Mouse (Mus musculus) embryo, embryonic 11 days (tissue): ENCODE data around the gene Tsg101.
"Not testable (repeated sequence)": the region's sequence is repeated elsewhere in the genome, so short reads cannot be mapped to it uniquely, and the experiment has no call there.

Experiments used
- DNase-seq: peaks from one replicate; pipeline ENCODE4 v3.0.0-alpha.2; 2015

The Tsg101 gene

DNA sequence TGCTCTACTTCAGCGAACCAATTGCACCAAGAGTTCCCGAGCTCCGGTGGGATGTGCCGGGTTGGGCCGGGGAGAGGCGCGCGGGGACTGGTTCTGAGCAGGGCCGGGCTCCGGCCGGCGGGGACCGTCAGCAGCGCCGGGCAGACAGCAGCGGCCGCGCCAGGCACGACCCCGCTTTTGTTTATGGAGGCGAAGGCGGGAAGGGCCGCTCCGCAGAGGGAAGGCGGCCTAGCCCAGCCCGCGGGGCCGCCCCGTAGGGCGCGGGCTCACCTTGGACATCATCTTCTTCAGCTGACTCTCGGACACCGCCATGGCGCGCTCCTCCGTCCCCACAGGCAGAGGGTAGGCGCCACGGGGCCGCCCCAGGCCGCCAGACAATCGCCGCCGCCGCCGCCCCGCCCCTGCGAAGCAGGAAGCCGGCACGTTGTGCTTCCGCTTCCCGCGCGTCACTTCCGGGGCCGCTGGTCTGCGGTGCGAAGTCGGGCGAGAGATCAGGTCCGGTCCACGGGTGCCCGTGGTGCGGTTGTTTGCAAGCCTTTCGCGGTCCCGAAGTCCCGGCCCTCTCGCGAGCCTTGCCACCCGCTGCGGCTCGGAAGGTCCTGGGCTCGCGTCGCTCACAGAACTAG lies at the start of gene Tsg101:
Gene Tsg101 (minus strand): TSS at position 419 of the 626 bp plus-strand sequence.
- peak; percentile 95 for DNase-seq

DNA sequence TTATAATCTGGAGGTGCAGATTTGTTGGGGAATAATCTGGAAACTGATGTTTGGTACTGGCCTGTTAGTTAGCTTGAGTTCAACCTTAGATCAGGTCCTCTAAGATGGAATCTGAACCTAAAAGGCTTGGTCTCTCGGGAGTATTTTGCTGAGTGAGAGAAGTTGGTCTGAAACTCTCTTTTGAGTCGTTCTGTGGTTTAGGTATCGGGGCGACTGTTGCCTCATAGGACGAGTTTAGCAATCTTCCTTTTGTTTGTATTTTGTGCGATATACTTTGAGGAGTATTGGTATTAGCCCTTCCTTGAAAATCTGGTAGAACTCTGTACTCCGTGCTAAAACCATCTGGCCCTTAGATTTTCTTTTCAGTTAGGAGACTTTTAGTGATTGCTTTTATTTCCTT lies 44.3 kb upstream of the Tsg101 start:
- DNase-seq = no peak

DNA sequence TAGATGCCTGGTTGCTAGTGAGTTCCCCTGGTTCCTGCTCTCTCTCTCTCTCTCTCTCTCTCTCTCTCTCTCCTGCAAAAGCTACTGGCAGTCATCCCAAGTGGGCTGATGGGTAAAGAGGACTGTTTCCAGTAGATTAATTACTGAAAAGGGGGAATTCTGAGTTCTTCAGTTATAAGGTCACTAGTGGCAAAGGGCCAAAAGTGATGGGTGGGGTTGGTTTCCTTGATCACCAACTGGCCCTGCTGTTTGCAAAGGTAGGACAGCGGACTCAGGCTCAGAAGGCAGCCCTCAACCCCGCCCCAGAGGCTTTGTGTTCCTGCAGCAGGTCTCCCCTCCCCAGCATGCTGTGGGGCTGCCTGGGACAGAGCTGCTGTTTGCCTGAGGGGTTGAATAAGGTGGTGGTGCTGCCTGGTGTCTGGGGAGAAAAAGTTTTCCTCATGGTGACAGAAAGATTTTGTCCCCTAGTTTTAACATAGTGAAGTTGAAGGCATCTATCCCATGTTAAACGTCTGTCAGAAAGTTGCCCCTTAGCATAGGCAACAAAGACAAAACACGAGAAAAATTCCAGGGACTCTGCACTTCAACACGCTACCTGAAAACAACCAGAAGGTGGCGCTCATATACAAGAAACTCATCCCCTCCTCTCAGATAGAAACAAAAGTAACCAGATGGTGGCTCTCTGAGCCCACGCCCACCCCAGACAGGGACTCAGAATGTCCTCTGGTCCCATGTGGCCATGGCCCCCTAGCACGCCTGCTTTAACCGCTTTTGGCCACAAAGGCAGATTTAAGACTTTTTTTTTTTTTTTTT lies 43.2 kb upstream of the Tsg101 start:
- peak; percentile 91 for DNase-seq

DNA sequence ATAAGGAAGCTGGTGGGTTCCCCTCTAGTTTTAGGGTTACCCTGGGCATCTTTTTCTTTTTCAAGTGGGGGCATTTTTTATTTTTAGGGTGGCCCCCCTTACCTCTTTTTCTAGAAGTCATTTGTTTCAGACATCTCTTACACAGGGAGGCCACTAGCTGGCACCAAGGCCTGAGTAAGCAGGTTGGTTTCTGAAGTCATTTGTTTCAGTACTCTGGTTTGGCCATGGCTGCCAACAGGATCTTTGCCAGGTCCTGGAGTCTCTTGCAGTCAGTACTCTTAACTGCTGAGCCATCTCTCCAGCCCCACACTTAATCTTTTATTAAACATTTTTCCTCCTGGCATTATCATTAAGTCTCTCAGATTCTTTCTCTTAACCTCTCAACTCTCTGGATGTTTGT lies 42.4 kb upstream of the Tsg101 start:
- no peak for DNase-seq

DNA sequence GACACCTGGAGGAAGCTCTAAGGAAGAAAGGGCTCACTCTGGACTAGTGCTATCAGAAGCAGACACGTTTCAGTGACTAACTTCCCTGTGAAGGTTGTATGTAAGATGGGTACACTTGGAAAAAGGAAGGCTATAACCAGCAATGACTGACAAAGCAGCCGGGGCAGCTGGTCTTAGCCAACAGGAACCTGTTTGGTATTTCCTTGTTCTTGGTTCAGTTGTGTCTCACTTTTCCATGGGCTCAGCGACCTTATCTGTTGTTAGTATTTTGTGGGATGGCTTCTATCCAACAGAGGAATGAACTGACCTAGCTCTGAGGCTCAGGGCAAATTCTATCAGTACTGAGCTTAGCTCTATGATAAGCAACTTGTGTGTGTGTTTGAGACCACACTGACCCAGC lies 41.2 kb upstream of the Tsg101 start:
- DNase-seq = no peak

DNA sequence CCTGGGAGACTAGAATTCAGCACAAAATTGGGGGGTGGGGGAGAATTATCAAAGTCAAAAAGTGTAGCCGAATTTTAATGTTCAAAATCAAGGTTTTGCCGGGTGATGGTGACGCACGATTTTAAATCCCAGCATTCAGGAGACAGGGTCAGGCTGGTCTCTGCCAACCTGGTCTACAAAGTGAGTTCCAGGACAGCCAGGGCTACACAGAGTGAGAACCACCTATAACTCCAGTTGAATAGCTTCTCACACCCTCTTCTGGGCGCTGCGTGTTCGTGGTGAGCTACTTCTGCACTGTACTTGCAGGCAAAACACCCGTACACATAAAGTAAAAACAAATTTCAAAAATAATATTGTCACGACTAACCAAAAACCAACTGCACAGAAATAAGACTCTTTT lies 39.1 kb upstream of the Tsg101 start:
- DNase-seq = no peak

DNA sequence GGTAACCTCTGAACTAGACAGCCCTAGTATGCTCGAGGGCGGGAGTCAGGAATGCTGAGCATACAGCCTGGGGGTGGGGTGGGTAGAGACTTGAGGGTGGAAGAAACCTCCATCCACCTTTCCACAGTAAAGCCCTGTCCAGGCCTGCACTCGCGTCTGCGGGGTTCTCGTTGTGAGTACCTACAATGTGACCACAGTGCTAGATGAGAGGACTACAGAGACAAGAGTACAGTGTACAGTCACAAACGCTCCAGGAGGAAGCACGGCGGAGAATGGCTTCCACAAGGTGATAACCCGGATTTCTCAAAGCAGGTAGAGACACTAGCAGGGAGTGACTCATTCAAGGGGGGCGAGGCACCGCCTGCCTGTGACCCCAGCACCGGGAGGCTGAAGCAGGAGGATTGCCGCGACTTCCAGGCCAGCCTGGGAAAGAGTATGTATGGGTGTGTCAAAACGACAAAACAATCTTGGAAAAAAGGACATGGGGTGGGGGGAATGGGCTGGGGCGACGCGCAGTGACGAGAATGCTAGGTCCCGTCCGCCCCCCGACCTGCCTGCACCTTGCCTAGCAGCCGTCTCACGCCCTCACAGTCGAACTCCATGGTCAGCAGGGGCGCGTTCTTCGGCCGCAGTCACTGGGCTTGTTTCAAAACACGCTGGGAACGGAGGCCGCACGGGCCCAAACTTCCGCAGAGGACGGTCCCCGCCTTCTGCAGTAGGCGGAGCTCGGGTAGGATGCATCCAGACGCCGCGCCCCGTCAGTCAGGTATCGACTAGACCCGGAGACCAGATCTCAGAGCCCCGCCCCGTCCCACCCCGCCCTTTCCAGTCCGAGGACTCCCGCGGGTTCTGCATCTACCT lies 38.3 kb upstream of the Tsg101 start, which contains the start of gene Uevld:
Gene Uevld (minus strand): TSS at position 697 of the 861 bp plus-strand sequence.
- DNase-seq = peak; percentile 96

DNA sequence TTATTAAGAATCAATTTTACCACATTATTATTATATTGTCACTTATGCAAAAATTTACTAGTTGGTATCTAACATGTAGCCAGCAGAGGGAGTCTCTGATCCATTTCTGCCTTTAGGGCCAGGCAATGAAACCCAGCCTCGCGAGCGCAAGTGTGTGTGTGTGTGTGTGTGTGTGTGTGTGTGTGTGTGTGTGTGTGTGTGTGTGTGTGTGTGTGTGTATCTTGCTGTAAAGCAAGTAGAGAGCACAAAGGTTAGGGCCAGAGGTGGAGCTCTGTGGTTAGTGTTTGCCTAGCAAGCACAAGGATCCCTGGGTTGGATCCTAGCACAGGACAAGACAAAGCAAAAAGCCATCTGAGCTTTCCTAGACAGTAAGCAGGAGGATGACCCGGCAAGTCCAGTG lies 16.1 kb upstream of the Tsg101 start:
- peak; percentile 51 for DNase-seq

DNA sequence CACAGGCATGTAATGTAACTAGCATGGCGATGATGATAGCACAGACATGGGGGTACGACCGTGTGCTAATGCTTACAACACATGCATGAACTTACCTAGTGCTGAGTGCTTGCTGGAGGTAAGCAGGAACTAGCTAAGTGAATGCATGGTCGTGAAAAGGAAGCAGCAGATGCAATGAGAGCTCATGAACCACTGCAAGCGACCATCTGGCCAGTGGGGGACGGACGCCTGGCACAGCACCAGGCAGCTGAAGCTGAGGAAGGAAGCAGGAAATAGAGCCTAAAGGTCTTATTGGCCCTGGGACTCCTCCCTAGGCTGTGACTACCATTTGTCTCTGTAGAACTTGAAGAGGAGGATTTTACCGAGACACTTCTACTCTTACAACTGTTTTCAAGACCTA lies 15.0 kb upstream of the Tsg101 start:
- no peak for DNase-seq

DNA sequence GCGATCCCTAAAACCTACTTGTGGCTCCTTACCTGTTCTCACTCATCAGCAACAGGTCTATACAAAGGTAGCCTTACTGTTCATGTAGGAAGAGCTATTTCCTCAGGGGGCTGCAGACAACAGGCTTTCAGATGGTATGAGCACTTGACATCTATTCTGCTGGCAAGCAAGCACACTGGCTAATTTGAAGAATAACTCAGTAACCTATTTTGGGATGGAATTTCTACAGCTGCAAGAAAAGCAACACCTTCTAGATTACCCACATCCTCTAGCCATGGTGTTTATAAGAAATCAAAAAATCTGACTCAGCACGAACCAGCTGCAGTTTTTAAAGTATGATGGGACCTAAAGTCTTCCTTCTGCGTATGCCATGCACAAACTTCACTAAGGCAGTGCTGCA lies 11.6 kb upstream of the Tsg101 start:
- DNase-seq = no peak

DNA sequence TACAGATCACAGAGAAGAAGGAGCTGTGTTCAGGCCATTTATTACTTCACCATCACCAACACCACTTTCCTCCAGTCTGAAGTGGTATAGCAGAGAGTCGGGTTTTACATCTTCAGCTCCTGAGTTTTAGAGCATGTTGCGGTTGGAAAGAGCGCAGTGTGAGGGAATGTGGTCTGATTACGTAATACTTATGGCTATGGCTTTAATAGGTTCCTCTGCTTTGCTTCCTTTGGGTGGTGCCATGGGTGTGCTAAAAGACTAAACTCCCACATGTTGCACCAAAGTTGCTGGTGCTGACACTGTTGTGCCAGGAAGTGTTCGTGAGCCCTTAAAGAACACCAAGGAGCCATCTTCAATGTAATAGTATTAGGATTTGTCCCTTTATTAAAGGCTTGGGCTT lies 8.5 kb upstream of the Tsg101 start:
- no peak for DNase-seq

DNA sequence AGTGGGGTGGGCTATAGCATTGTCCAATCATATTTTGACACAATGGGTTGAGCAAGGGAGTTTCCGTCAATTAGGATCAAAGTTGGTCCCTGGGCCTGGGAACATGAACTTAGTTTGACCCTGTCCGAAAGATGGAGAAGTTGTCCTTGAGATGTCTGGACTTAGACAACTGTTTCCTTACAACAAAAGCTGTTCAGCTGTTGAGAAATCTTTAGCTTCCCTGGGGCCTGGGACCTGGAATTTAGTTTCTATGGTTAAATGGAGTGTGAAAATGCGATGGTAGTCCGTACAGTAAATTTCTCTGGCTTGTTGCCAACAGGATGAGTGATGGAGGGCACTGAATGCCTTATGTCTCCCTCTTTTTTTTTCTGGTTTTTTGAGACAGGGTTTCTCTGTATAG lies 2.3 kb upstream of the Tsg101 start:
- DNase-seq = no peak

DNA sequence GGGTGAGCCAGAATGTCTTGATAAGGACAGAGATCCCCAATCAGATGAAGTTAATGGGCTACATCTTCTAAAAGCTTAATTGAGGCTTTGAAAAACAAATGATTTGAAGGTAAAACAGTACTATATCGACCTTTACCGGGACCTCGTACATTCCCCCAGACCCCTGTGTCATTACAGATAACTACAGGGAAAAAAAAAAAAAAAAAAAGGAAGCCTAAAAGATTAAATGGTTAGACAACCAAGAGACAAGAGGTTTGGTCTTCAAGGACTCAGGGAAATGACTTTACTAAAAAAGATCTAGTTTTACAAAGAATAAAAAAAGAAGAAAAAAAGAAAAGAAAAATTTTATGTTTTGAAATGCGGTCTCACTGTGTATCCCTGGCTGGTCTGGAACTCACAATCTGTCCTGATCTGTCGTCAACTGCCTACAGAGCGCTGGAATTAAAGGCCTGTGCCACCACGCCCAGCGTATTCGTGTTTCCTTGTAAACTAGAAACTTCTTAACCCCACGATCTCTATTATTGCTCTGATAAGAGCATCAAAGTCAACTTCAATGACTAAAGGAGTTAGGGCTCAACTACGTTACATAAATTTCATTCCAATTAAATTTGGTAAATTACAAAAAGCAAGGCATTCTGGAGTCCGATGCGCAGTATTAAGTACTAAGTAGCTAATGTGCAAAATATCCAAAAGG lies 944 bp downstream of the Tsg101 start:
- peak; percentile 56 for DNase-seq

DNA sequence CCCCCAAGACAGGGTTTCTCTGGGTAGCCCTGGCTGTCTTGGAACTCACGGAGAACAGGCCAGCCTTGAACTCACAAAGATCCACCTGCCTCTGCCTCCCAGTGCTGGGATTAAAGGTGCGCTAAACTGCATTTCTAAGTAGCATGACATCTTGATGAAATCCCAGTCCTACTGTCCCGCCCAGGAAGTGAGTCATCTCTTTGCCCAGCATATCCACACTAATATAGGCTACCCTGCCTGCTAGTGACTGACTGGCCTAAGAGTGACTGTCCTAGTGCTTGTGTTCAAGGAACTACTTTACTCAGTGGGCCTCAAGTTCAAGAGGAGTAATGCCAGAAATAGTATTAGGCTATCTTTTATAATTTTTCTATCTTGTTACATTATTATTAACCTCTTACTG lies 3.4 kb downstream of the Tsg101 start:
- no peak for DNase-seq

DNA sequence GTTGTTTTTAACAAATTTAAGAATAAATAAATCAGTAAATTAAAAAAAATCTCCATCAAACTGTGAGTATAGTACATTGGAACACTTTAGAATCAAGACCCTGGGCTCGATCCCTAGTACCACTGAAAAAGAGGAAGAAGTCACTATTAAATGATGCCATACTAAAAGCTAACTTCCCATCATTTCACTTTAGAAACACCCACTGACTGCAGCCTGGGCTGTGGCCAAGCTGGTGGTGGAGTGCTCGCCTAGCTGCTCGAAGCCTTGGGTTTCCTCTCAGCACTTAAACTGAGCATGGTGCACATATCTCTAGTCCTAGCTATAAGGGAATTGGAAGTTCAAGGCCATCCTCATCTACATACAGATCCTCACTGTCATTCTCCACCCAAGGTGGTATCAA lies 8.5 kb downstream of the Tsg101 start:
- DNase-seq = no peak

DNA sequence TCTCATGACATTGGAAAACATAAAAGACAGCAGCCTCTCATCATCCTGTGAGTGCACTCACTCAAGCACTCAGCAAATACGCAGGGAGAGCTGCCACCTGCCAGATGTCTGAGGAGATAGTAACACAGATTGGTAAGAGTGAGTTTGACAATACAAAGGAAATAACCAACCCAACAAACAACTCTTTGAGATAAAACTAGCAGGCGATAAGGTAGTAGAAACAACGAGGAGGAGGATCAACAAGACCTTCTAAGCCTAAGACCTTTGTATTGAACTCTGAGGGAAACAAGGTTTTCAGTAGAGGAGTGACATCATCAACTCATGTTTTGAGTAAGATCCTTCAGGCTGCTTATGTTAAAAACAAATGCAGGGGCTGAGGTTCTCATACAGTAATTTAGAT lies 20.4 kb downstream of the Tsg101 start:
- DNase-seq = no peak

DNA sequence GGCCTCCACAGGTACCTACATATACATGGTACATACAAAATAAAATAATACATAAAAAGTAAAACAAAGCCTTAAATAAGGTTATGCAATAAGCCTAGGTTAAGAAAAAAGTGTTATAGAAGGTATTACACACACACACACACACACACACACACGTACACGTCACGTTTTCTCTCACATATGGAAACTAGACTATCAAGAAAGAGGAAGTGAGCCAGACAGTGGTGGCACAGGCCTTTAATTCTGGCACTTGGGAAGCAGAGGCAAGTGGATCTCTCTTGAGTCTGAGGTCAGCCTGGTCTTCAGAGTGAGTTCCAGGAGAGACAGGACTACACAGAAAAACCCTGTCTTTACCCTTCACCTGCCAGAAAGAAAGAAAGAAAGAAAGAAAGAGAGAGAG lies 24.3 kb downstream of the Tsg101 start:
- no peak for DNase-seq

DNA sequence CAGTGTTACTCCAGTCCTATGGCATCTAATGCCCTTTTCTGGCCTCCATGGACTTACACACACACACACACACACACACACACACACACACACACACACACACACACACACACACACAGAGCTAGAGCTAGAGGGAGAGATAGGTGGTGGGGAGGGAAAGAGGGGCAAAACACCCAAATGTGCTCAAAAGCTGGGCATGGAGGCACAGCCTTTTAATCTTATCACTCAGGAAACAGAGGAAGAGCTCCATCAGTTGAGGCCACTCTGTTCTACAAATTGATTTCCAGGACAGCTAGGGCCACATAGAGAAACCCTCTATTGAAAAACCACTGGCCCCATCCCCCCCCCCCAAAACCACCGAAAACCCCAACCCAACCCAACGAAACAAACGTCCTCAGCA lies 36.5 kb downstream of the Tsg101 start:
- DNase-seq = no peak

DNA sequence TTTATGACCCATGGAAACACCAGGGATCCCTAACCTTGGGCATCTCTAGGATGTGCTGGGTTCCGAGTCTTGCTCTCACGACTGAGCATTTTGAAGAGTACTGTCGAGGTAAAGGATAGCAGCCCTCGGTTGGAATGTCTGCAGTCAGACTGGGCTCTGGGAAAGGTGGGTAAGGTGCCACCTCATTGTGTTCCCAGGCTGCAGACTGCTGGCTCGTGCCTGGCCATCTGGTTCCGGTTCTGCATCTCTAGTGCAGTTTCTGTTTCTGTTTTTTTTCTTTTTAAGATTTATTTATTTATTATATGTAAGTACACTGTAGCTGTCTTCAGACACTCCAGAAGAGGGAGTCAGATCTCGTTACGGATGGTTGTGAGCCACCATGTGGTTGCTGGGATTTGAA lies 37.8 kb downstream of the Tsg101 start:
- not testable (repeated sequence) for DNase-seq

DNA sequence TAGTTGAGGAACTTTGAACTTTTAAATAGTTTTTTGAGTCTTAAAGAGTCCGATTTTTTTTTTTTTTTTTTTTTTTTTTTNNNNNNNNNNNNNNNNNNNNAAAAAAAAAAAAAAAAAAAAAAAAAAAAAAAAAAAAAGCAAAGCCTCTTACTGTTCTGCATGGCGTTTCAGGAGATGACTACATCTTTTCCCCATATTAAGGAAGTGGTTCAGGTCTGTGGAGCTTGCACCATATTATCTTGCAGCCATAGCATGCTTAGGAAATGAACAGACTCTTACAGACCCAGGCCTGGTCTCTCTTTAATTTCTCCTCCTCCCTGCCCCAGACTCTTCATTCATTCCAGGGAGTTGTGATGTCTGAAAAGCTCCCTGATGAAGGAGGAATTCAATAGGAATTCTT lies 38.8 kb downstream of the Tsg101 start:
- no peak for DNase-seq

DNA sequence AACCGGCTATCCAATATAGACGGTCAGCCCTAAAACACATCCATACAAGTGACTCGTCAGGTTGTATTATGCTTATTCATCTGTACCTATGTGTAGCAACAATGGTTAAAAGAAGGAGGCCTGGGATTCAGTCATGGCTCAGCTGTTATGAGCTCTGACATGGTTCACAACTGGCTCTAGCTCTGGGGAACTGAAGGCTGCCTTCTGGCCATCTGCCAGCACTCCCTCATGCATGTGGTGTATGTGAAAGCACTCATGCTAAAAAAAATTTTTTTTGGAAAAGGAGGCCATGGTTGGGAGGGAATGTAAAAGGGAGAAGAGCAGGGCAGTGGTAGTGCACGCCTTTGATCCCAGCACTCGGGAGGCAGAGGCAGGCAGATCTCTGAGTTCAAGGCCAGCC lies 39.9 kb downstream of the Tsg101 start:
- DNase-seq = no peak

DNA sequence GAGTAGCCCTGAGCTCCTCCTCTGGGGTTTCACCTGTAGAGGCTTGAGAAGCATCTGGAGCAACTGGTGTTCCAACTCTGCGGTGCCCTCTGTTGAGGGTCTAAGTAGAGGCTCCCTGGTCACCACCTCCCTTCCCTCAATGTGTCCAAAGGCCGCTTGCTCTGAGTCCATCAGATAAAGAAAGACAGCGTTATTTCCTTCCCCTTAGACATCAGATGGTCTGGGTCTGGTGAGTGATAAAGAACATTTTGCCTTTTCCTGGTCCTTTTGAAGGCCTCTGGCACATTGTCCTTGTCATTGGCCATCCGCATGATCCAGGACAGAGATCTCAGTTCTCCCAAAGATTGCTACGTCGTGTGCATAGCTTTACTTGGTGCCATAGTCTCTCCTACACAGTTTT lies 42.5 kb downstream of the Tsg101 start:
- no peak for DNase-seq

DNA sequence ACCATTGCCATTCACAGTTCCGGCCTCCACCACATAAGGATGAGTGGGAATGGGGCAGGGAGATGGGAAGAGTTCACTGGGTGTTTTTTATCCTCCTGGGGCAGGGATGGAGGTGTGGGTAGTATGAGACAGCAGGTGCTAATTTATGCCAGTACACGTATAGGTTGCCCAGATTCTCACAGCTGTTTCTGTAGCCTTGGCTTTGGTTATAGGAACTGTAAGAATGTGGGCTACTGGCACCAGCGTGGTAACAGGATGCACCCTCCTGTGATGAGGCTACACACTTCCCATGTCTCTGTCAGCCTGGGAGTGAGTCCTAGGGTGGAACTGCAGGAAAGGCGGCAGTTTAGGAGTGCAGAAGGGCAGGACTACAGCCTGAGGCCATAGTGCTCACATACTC lies 42.9 kb downstream of the Tsg101 start:
- no peak for DNase-seq
